Mouse (Mus musculus) heart, adult 2 months (tissue): ENCODE results near the gene Atl1. TPM values are rescaled to one million over a fixed set of nuclear protein-coding genes. Genes with fewer than 3 reads are reported as not detected.

Experiments
- DNase-seq, 2 experiments: peaks; one replicate each; pipeline ENCODE4 v3.0.0; 2021
- H3K27ac ChIP-seq: fragments of 200-600 bp; 2 replicates; pipeline ENCODE4 v1.8.1; 2022
- H3K27me3 ChIP-seq: fragments of 200-500 bp; 2 replicates; pipeline ENCODE4 v1.6.1; 2012; ENCODE audit warnings: mild to moderate bottlenecking, low read length, inconsistent platforms, mixed read lengths; ENCODE audit not compliant: control insufficient read depth, insufficient read depth
- H3K36me3 ChIP-seq: fragments of 200-500 bp; 2 replicates; pipeline ENCODE4 v1.6.1; 2012; ENCODE audit warnings: low read length, inconsistent platforms; ENCODE audit not compliant: control insufficient read depth, insufficient read depth
- H3K4me1 ChIP-seq: fragments of 200-500 bp; 2 replicates; pipeline ENCODE4 v1.6.1; 2011; ENCODE audit warnings: low read length; ENCODE audit not compliant: control insufficient read depth, insufficient read depth
- H3K4me3 ChIP-seq: fragments of 200-600 bp; 2 replicates; pipeline ENCODE4 v1.8.1; 2022
- H3K79me2 ChIP-seq: fragments of 200-500 bp; replicated peaks from 2 replicates; pipeline ENCODE4 v1.6.1; 2012; ENCODE audit warnings: mild to moderate bottlenecking, inconsistent platforms, low read length, moderate library complexity, mixed read lengths; ENCODE audit not compliant: control insufficient read depth, insufficient read depth
- H3K9ac ChIP-seq: fragments of 200-500 bp; 2 replicates; pipeline ENCODE4 v1.6.1; 2012; ENCODE audit warnings: low read depth, mild to moderate bottlenecking, control low read depth, inconsistent platforms, low read length, mixed read lengths
- CTCF ChIP-seq: fragments of 200-600 bp; IDR thresholded peaks from 2 replicates; pipeline ENCODE4 v1.8.1; 2022; ENCODE audit warnings: antibody characterized with exemption, mild to moderate bottlenecking, moderate library complexity
- EP300 ChIP-seq: fragments of 200-500 bp; IDR thresholded peaks from 2 replicates; pipeline ENCODE4 v1.6.1; 2011; ENCODE audit warnings: low read depth, low read length, control low read depth; ENCODE audit not compliant: insufficient read depth
- POLR2A ChIP-seq: fragments of 200-500 bp; IDR thresholded peaks from 2 replicates; pipeline ENCODE4 v1.6.1; 2011; ENCODE audit warnings: mild to moderate bottlenecking, low read depth, low read length, control low read depth; ENCODE audit not compliant: insufficient read depth
- whole genome bisulfite sequencing: fragments of 180-500 bp; shearing (Covaris S2); methylation state at CpG from one replicate; pipeline ENCODE4 v1.1.7; 2018; 5-methylcytosine and 5-hydroxymethylcytosine counted together
- intact Hi-C: fragments of 180-260 bp; cut with DNase I; formaldehyde crosslinking; loops from one replicate; pipeline ENCODE4 v1.15.1; 2025
- polyA plus RNA-seq: library from polyadenylated mRNA; depleted of rRNA; stranded (reverse); fragments of >200 nt; gene quantifications from 2 replicates; pipeline ENCODE4 v1.2.3, GENCODE M21; 2012
- total RNA-seq, 2 experiments: library from RNA; stranded (reverse); gene quantifications; 2 replicates each; pipeline ENCODE4 v1.2.3; 2021

Gene Atl1
- total and polyA plus RNA-seq, 3 experiments = 2.9 to 4.0 (median 4.0) TPM

GRCm38 (mm10) chr12:69852288-69852687 lies 40.1 kb upstream of the Atl1 start:
- Histone ChIP-seq H3K4me1 (no peaks in the 10 kb centered on the region), H3K27me3 (no peaks in the 10 kb centered on the region), H3K36me3 (peaks cover 3% of the 10 kb centered on the region), H3K79me2 (no peaks in the 10 kb centered on the region), H3K27ac (no peak overlapping the region), H3K4me3 (no peak overlapping the region), H3K9ac (no peak overlapping the region)
- intact Hi-C loops = no loop called here
- WGBS = 89% methylated on average over 9 of the region's 9 CpGs
- no peak for DNase-seq
- TF ChIP-seq CTCF (no peak), POLR2A (no peak), EP300 (no peak)

- intact Hi-C loops = no loop called here
- 51% methylated on average over 11 of the region's 11 CpGs for WGBS
- no peaks in the 10 kb centered on the region for H3K79me2 ChIP-seq
- no peaks in the 10 kb centered on the region for H3K27me3 ChIP-seq
- no peak overlapping the region; the same call in 1 of the 2 replicates for H3K27ac ChIP-seq
- H3K9ac ChIP-seq = no peak overlapping the region
- no peaks in the 10 kb centered on the region for H3K36me3 ChIP-seq
- no peaks in the 10 kb centered on the region for H3K4me1 ChIP-seq
- no peak for DNase-seq
- no peak overlapping the region for H3K4me3 ChIP-seq
- TF ChIP-seq POLR2A (no peak), EP300 (no peak), CTCF (no peak)
Observed at GRCm38 (mm10) chr12:69853387-69853786, 39.0 kb upstream of the Atl1 start.

- TF ChIP-seq CTCF (no peak), EP300 (no peak), POLR2A (no peak)
- no peaks in the 10 kb centered on the region for H3K79me2 ChIP-seq
- DNase-seq = no peak
- no peak overlapping the region; the same call in 1 of the 2 replicates for H3K27ac ChIP-seq
- WGBS = 85% methylated on average over 2 of the region's 2 CpGs
- no peak overlapping the region for H3K9ac ChIP-seq
- H3K36me3 ChIP-seq = no peaks in the 10 kb centered on the region
- intact Hi-C loops = no loop called here
- no peaks in the 10 kb centered on the region; the same call in 1 of the 2 replicates for H3K4me1 ChIP-seq
- no peak overlapping the region for H3K4me3 ChIP-seq
- H3K27me3 ChIP-seq = no peaks in the 10 kb centered on the region
Observed at GRCm38 (mm10) chr12:69853942-69854341, 38.5 kb upstream of the Atl1 start.

- H3K79me2 ChIP-seq = no peaks in the 10 kb centered on the region
- peaks cover 3% of the 10 kb centered on the region for H3K36me3 ChIP-seq
- H3K27me3 ChIP-seq = no peaks in the 10 kb centered on the region
- WGBS = 89% methylated on average over 12 of the region's 12 CpGs
- no peak overlapping the region for H3K9ac ChIP-seq
- no peaks in the 10 kb centered on the region; the same call in 1 of the 2 replicates for H3K4me1 ChIP-seq
- intact Hi-C loops = loop anchor here (2.0 kb wide), 1 partner anchor 33 kb away; no protein-coding TSS in a partner anchor
- H3K27ac ChIP-seq = no peak overlapping the region
- no peak overlapping the region for H3K4me3 ChIP-seq
- no peak for DNase-seq
- no peak for TF ChIP-seq CTCF
- TF ChIP-seq POLR2A = no peak
- TF ChIP-seq EP300 = no peak
Observed at GRCm38 (mm10) chr12:69855641-69856300, 36.6 kb upstream of the Atl1 start.

GRCm38 (mm10) chr12:69856398-69856797 lies 36.0 kb upstream of the Atl1 start:
- 89% methylated on average over 10 of the region's 10 CpGs for WGBS

GRCm38 (mm10) chr12:69857597-69857996 lies 34.8 kb upstream of the Atl1 start:
- Histone ChIP-seq H3K27ac (no peak overlapping the region), H3K36me3 (peaks cover 3% of the 10 kb centered on the region), H3K4me1 (no peaks in the 10 kb centered on the region; the same call in 1 of the 2 replicates), H3K79me2 (peaks cover under 1% of the 10 kb centered on the region), H3K4me3 (no peak overlapping the region), H3K27me3 (no peaks in the 10 kb centered on the region), H3K9ac (no peak overlapping the region)
- 99% methylated on average over 2 of the region's 2 CpGs for WGBS
- no peak for DNase-seq
- intact Hi-C loops = loop anchor here (2.0 kb wide), 1 partner anchor 31 kb away; no protein-coding TSS in a partner anchor
- TF ChIP-seq POLR2A = no peak
- no peak for TF ChIP-seq CTCF
- TF ChIP-seq EP300 = no peak

More at GRCm38 (mm10) chr12:69856398-69856797, 36.0 kb upstream of the Atl1 start:
- H3K27me3 ChIP-seq = no peaks in the 10 kb centered on the region
- TF ChIP-seq POLR2A = no peak
- no peak for TF ChIP-seq CTCF
- no peak for TF ChIP-seq EP300
- H3K36me3 ChIP-seq = peaks cover 3% of the 10 kb centered on the region
- H3K4me3 ChIP-seq = no peak overlapping the region
- intact Hi-C loops = loop anchor here (2.0 kb wide), 1 partner anchor 32 kb away; no protein-coding TSS in a partner anchor
- no peaks in the 10 kb centered on the region for H3K79me2 ChIP-seq
- no peak for DNase-seq
- no peaks in the 10 kb centered on the region; the same call in 1 of the 2 replicates for H3K4me1 ChIP-seq
- no peak overlapping the region for H3K27ac ChIP-seq
- H3K9ac ChIP-seq = no peak overlapping the region
